Mouse (Mus musculus): Measurements from ENCODE around the gene 7530416G11Rik. TPM values are rescaled to one million over a fixed set of nuclear protein-coding genes. Genes with fewer than 3 reads are reported as not detected.

7530416G11Rik gene
- not detected in 2 replicates for polyA plus RNA-seq (2015; fragmentation: Nextera tagmentation; extraction: Ambion mirVana)

DNA sequence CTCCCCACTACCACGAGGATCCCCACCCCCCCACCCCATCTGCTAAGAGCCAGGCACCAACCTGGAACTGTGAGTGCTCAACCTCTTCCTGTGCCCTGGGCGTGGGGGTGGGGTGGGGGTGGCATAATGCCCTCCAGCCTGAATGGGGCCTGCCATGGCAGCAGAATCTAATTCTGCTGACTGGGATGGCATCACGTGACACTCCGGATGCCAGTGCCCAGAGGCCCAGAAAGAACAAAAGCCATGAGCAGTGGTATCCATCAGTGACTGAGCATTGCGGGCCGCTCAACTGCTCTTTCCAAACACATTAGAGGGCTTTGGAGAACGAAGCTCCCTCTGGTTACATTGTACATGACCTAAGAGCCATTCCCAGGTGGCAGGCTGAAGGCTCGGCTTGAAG, at the start of gene 7530416G11Rik:
TSS of gene 7530416G11Rik (minus strand) at position 101 of the 400 bp plus-strand sequence.
- H3K4me1 ChIP-seq (ENCODE audit: control insufficient read depth, insufficient read depth, low read length): no peaks in the 10 kb centered on the region
- ATAC-seq (replicated peaks; ENCODE audit: extremely low read depth, insufficient read depth, low FRiP score): no peak
- WGBS: 74% methylated on average over 8 of the region's 8 CpGs
- no peak within 1 kb of the TSS for H3K27ac ChIP-seq (ENCODE audit: low read length)
- H3K36me3 ChIP-seq (ENCODE audit: control insufficient read depth, insufficient read depth): no peaks in the 10 kb centered on the region
- H3K4me2 ChIP-seq (ENCODE audit: low read depth, low read length): no peak within 1 kb of the TSS
- H3K9ac ChIP-seq (ENCODE audit: low read length): no peak within 1 kb of the TSS
- no peak within 1 kb of the TSS for H3K4me3 ChIP-seq (ENCODE audit: low read length)
- no peaks in the 10 kb centered on the region for H3K9me3 ChIP-seq (replicated peaks; ENCODE audit: control insufficient read depth, low read length)
- H3K27me3 ChIP-seq (ENCODE audit: control insufficient read depth, insufficient read depth, low read length): peaks cover 2% of the 10 kb centered on the region; the same call in 1 of the 2 replicates

DNA sequence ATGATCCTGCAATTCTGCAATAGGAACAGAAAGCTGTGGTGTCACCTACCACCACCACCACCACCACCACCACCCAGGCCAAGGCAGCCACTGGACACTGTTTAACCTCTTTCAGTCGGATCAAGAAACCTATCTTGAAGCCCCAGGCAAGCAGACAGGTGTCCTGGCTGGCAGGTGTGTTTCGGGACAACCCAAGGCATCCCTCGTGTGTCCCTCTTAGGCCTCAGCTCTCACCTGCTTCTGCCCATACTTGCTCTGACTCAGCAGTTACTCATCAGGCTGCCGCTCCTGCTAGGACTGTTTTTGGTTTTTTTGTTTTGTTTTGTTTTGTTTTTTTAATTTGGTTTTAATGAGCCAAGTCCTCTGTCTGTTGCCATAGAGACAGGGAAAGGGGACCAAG, 43.5 kb upstream of the 7530416G11Rik start:
- H3K4me3 ChIP-seq (ENCODE audit: low read length): no peak overlapping the region
- no peaks in the 10 kb centered on the region for H3K9me3 ChIP-seq (replicated peaks; ENCODE audit: control insufficient read depth, low read length)
- H3K27me3 ChIP-seq (ENCODE audit: control insufficient read depth, insufficient read depth, low read length): no peaks in the 10 kb centered on the region
- H3K4me2 ChIP-seq (ENCODE audit: low read depth, low read length): no peak overlapping the region
- no peak overlapping the region for H3K27ac ChIP-seq (ENCODE audit: low read length)
- peaks cover 5% of the 10 kb centered on the region; the same call in 1 of the 2 replicates for H3K4me1 ChIP-seq (ENCODE audit: control insufficient read depth, insufficient read depth, low read length)
- WGBS: 77% methylated on average over 4 of the region's 4 CpGs
- H3K36me3 ChIP-seq (ENCODE audit: control insufficient read depth, insufficient read depth): no peaks in the 10 kb centered on the region
- ATAC-seq (replicated peaks; ENCODE audit: extremely low read depth, insufficient read depth, low FRiP score): no peak
- H3K9ac ChIP-seq (ENCODE audit: low read length): no peak overlapping the region

DNA sequence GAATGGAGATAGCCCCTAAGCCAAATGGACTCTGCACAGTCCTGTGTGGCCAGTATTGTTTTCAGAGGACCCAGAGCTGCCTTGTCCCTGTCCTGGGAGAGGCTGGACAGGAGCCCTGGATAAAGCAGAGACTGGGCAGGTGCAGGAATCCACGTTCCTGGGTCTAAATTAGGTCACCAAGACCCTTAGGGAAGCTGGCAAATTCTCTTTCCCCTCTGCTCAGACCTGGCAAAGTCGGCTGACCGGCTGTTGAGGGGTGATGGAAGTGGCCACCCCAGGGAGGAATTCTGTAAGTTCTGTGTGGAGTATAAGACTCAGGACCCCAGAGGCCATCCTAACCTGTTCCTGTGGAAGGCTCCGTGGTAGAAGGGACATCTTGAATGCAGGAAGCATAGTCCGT, 42.3 kb upstream of the 7530416G11Rik start:
- H3K4me3 ChIP-seq (ENCODE audit: low read length): no peak overlapping the region

DNA sequence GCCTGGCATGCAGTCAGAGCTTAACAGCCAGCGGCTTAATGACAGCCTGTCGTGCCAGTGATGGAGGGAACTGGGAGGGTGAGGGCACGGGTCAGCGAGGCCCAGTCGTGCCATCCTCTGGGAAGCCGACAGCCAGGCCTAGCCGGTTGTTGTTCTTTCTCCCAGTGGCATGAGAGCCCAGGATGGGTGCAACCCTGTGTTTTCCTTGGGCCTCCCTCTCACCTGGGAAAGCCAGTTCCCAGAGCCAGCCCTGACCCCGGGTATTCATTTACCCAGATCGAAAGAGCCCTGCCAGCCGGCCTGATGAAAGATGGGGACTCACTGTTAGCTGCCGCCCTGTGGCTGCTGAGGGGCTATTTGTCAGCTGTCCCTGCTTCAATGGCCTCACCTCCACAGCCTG, 35.1 kb upstream of the 7530416G11Rik start:
- no peak overlapping the region for H3K27ac ChIP-seq (ENCODE audit: low read length)
- H3K4me3 ChIP-seq (ENCODE audit: low read length): no peak overlapping the region
- H3K4me2 ChIP-seq (ENCODE audit: low read depth, low read length): no peak overlapping the region
- no peaks in the 10 kb centered on the region for H3K36me3 ChIP-seq (ENCODE audit: control insufficient read depth, insufficient read depth)
- H3K27me3 ChIP-seq (ENCODE audit: control insufficient read depth, insufficient read depth, low read length): no peaks in the 10 kb centered on the region; the same call in 1 of the 2 replicates
- no peak overlapping the region for H3K9ac ChIP-seq (ENCODE audit: low read length)
- 64% methylated on average over 11 of the region's 11 CpGs for WGBS
- ATAC-seq (replicated peaks; ENCODE audit: extremely low read depth, insufficient read depth, low FRiP score): no peak
- peaks cover 12% of the 10 kb centered on the region for H3K4me1 ChIP-seq (ENCODE audit: control insufficient read depth, insufficient read depth, low read length)
- H3K9me3 ChIP-seq (replicated peaks; ENCODE audit: control insufficient read depth, low read length): no peaks in the 10 kb centered on the region

More for the DNA sequence above, 42.3 kb upstream of the 7530416G11Rik start:
- H3K27ac ChIP-seq (ENCODE audit: low read length): no peak overlapping the region
- peaks cover 5% of the 10 kb centered on the region; the same call in 1 of the 2 replicates for H3K4me1 ChIP-seq (ENCODE audit: control insufficient read depth, insufficient read depth, low read length)
- no peaks in the 10 kb centered on the region for H3K9me3 ChIP-seq (replicated peaks; ENCODE audit: control insufficient read depth, low read length)
- no peaks in the 10 kb centered on the region for H3K36me3 ChIP-seq (ENCODE audit: control insufficient read depth, insufficient read depth)
- ATAC-seq (replicated peaks; ENCODE audit: extremely low read depth, insufficient read depth, low FRiP score): no peak
- H3K4me2 ChIP-seq (ENCODE audit: low read depth, low read length): no peak overlapping the region
- no peak overlapping the region for H3K9ac ChIP-seq (ENCODE audit: low read length)
- H3K27me3 ChIP-seq (ENCODE audit: control insufficient read depth, insufficient read depth, low read length): no peaks in the 10 kb centered on the region
- 70% methylated on average over 5 of the region's 5 CpGs for WGBS

DNA sequence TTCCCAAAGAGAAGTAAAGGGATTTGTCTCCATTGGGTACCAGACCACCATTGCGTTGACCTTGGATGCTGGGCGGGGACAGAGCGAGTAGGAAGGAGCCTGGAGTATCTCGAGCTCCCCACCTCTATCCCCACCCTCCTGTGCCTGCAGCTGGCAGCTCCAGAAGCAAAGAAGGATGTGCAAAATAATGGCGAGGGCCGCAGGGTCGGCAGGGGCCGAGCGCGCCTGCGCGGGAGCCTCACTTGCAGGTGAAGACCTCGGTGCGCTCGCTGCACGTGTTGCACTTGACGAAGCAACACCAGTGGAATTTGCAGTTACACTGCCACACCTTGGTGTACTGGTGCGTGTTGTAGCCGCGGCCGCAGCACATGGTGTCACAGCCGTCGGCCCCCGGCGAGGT, 34.1 kb upstream of the 7530416G11Rik start:
- Histone ChIP-seq H3K27ac (ENCODE audit: low read length) (no peak overlapping the region), H3K4me3 (ENCODE audit: low read length) (no peak overlapping the region), H3K4me1 (ENCODE audit: control insufficient read depth, insufficient read depth, low read length) (peaks cover 12% of the 10 kb centered on the region), H3K9me3 (replicated peaks; ENCODE audit: control insufficient read depth, low read length) (no peaks in the 10 kb centered on the region), H3K36me3 (ENCODE audit: control insufficient read depth, insufficient read depth) (no peaks in the 10 kb centered on the region), H3K4me2 (ENCODE audit: low read depth, low read length) (no peak overlapping the region), H3K27me3 (ENCODE audit: control insufficient read depth, insufficient read depth, low read length) (no peaks in the 10 kb centered on the region; the same call in 1 of the 2 replicates), H3K9ac (ENCODE audit: low read length) (no peak overlapping the region)
- ATAC-seq (replicated peaks; ENCODE audit: extremely low read depth, insufficient read depth, low FRiP score): no peak
- 71% methylated on average over 25 of the region's 25 CpGs for WGBS

DNA sequence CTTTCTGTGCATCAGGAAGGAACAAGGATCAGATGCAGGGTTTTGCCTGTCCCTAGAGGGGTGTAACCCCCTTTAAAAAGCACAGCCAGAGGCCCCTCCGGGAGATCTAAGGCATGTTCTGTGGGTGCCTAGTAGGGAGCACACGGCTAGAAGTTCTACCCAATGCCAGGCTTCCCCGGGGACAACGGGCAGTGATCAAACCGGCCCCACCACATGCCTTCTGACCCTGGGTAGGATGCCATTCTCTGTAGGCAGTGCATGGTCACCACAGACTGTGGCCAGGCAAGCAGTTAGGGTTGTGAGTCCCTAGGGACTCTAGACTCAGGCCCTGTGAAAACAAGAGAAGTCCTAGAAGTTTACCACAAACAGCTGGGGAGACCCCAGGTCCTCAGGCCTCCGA, 31.6 kb upstream of the 7530416G11Rik start:
- no peaks in the 10 kb centered on the region for H3K36me3 ChIP-seq (ENCODE audit: control insufficient read depth, insufficient read depth)
- H3K27me3 ChIP-seq (ENCODE audit: control insufficient read depth, insufficient read depth, low read length): peaks cover 4% of the 10 kb centered on the region; the same call in 1 of the 2 replicates
- H3K4me3 ChIP-seq (ENCODE audit: low read length): no peak overlapping the region
- peaks cover 12% of the 10 kb centered on the region for H3K4me1 ChIP-seq (ENCODE audit: control insufficient read depth, insufficient read depth, low read length)
- 80% methylated on average over 6 of the region's 6 CpGs for WGBS
- H3K9ac ChIP-seq (ENCODE audit: low read length): no peak overlapping the region
- no peak overlapping the region for H3K4me2 ChIP-seq (ENCODE audit: low read depth, low read length)
- H3K9me3 ChIP-seq (replicated peaks; ENCODE audit: control insufficient read depth, low read length): no peaks in the 10 kb centered on the region
- ATAC-seq (replicated peaks; ENCODE audit: extremely low read depth, insufficient read depth, low FRiP score): no peak
- no peak overlapping the region for H3K27ac ChIP-seq (ENCODE audit: low read length)

DNA sequence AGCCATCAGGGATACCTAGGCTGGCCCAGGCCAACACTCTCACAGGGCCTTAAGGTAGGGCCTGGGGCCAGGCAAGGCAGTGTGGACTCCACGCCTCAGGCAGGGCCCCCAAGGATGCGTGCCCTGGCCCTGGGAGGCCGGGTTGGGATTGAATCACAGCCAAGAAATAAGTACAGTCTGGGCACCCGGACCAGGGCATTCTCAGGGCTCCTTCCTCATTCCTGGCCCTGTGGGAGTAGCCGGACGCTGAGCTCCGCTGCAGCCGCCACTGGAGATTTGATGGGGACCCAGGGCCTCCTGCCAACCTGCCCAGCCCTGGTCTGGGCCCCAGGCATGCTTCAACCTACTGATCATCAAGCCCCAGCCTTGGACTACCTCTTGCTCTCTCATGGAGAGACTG, 31.2 kb upstream of the 7530416G11Rik start:
- no peaks in the 10 kb centered on the region for H3K9me3 ChIP-seq (replicated peaks; ENCODE audit: control insufficient read depth, low read length)
- no peak overlapping the region for H3K4me3 ChIP-seq (ENCODE audit: low read length)
- H3K4me1 ChIP-seq (ENCODE audit: control insufficient read depth, insufficient read depth, low read length): peaks cover 12% of the 10 kb centered on the region
- no peak overlapping the region for H3K4me2 ChIP-seq (ENCODE audit: low read depth, low read length)
- no peak overlapping the region for H3K27ac ChIP-seq (ENCODE audit: low read length)
- no peaks in the 10 kb centered on the region for H3K36me3 ChIP-seq (ENCODE audit: control insufficient read depth, insufficient read depth)
- H3K27me3 ChIP-seq (ENCODE audit: control insufficient read depth, insufficient read depth, low read length): peaks cover 4% of the 10 kb centered on the region; the same call in 1 of the 2 replicates
- WGBS: 36% methylated on average over 8 of the region's 8 CpGs
- peak; percentile 72 for ATAC-seq (replicated peaks; ENCODE audit: extremely low read depth, insufficient read depth, low FRiP score)
- no peak overlapping the region for H3K9ac ChIP-seq (ENCODE audit: low read length)

DNA sequence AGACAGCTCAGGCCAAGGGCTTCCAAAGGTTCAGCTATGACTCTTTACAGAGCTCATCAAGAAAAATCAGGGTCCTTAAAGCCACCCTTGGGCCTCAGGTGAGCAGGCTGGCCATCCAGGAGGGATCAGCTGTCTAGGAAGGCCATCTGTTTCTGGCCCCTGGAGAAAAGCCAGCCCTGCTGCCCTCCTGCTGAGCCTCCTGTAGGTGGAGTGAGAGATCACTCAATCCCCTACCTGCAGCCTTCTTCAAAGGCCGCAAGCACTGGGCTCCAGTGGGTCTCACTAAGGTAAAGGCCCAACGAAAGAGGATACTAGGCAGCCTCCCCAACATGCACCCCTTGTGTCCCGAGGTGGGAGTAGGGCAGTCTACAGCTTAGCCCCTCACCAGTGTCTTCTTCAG, 29.0 kb upstream of the 7530416G11Rik start:
- Histone ChIP-seq H3K4me3 (ENCODE audit: low read length) (no peak overlapping the region), H3K27me3 (ENCODE audit: control insufficient read depth, insufficient read depth, low read length) (peaks cover 4% of the 10 kb centered on the region; the same call in 1 of the 2 replicates), H3K4me2 (ENCODE audit: low read depth, low read length) (no peak overlapping the region), H3K36me3 (ENCODE audit: control insufficient read depth, insufficient read depth) (no peaks in the 10 kb centered on the region), H3K4me1 (ENCODE audit: control insufficient read depth, insufficient read depth, low read length) (peaks cover 12% of the 10 kb centered on the region), H3K27ac (ENCODE audit: low read length) (no peak overlapping the region), H3K9me3 (replicated peaks; ENCODE audit: control insufficient read depth, low read length) (no peaks in the 10 kb centered on the region), H3K9ac (ENCODE audit: low read length) (no peak overlapping the region)
- 66% methylated on average over 3 of the region's 3 CpGs for WGBS
- no peak for ATAC-seq (replicated peaks; ENCODE audit: extremely low read depth, insufficient read depth, low FRiP score)

DNA sequence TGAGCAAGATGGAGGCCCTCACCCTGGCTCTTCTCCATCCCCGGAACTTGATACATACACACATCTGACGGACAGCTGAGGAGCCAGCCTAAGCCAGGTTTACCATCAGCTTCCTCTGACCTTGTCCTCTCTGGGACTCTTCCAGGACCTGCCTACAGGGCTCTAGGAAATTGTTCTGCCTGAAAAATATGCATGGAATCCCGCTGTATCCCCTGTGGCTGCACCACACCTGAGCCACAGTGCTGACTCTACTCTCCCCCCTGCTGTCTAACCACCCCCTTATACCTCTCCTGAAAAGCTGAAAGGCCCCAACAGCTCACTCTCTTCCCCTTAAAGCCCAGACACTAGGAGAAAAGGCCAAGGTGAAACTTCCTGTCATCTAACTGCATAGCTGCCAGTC, 26.9 kb upstream of the 7530416G11Rik start:
- Histone ChIP-seq H3K27me3 (ENCODE audit: control insufficient read depth, insufficient read depth, low read length) (peaks cover 11% of the 10 kb centered on the region), H3K4me3 (ENCODE audit: low read length) (no peak overlapping the region), H3K9me3 (replicated peaks; ENCODE audit: control insufficient read depth, low read length) (no peaks in the 10 kb centered on the region), H3K4me2 (ENCODE audit: low read depth, low read length) (no peak overlapping the region), H3K9ac (ENCODE audit: low read length) (no peak overlapping the region), H3K36me3 (ENCODE audit: control insufficient read depth, insufficient read depth) (no peaks in the 10 kb centered on the region), H3K4me1 (ENCODE audit: control insufficient read depth, insufficient read depth, low read length) (peaks cover 10% of the 10 kb centered on the region), H3K27ac (ENCODE audit: low read length) (no peak overlapping the region)
- no peak for ATAC-seq (replicated peaks; ENCODE audit: extremely low read depth, insufficient read depth, low FRiP score)
- WGBS: 58% methylated on average over 3 of the region's 3 CpGs

Data from heart, embryonic 16.5 days (tissue).